Mouse (Mus musculus): ENCODE measurements around the gene Ldhb.

DNA sequence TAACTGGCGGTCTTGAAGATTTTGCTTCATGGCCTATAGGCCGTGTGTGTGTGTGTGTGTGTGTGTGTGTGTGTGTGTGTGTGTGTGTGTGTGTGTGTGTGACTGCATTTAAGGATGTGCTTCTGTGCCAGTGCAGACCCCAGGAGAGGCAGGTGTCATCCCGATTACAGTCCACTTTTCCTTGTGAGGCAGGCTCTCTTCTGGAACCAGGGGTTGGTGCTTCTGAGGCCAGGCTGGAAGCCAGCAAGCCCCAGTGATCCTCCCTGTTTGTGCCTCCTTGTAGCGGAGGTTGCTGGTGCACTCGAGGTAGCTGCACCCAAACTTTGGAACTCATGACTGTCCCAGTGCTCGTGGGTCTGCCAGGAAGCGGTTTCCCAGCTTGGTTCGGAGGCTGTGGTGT lies 21.9 kb upstream of the Ldhb start:
- TF ChIP-seq CTCF (IDR thresholded peaks at IDR 0.05) (no peak), EP300 (IDR thresholded peaks at IDR 0.05; ENCODE audit: insufficient read depth, low read depth, low read length) (no peak), POLR2A (IDR thresholded peaks at IDR 0.05; ENCODE audit: insufficient read depth, low read depth, low read length) (no peak)

Measured in heart, adult 2 months (tissue).